Mouse (Mus musculus) cerebellum, postnatal 10 days (tissue): ENCODE measurements around the gene Slc6a18.
A peak's percentile ranks its signal among the peaks of the same experiment; 100 is the strongest.
"Not testable (repeated sequence)": the region's sequence is repeated elsewhere in the genome, so short reads cannot be mapped to it uniquely, and the experiment has no call there.

Source experiments
- DNase-seq, 2 experiments: peaks; one replicate each; pipeline ENCODE4 v3.0.0; 2021; ENCODE audit warnings: mixed read lengths in 2 of 2

Gene Slc6a18

GRCm38 (mm10) chr13:73677853-73678252 lies at the start of gene Slc6a18:
Gene Slc6a18 (minus strand): TSS chr13:73678023.
- no peak for DNase-seq

DNA sequence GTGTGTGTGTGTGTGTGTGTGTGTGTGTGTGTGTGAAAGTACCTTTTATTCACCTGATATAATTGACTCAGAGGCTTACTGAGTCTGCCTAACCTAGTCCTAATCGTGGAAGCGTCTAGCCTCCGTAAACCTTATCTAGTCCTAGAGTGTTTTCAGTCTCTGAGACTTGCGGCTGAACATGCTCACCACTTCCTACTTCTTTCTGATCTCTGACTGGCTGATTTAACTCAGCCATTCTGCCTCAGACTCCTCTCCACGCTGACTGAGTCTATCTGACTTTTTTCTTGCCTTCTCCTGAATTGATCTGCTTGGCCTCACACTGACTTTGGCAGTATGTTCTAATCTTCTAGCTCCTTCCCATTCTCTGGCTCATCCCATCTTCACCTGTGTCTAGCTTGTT lies 47.5 kb upstream of the Slc6a18 start:
- DNase-seq: no peak

DNA sequence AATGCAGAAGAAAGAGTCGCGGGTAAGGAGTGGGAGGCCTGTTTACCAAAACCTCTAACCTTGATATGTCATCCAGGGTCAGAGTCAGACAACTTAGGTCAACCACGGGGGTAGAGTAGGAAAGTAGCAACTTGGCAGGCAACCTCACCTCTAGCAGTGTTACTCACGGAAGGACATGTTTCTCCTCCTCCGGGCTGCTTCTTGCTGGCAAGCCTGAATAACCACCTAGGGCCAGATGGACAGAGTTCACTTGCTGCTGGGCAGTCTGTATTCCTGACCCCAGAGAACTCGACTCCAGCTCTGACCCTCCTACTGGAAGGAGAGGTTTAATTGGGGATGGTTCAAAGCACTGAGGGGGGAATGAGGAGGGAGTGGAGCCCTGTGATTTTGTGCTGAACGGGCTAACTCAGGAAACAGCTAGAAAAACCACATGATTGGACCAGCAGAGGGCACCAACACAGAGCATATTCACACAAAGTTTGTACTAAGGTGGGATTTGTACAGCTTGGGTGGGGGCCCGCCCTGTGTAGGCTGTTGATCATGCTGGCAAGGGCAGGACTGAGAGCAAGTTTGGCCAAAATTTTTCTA lies 45.4 kb upstream of the Slc6a18 start:
- DNase-seq: peak; percentile 65 to 70

DNA sequence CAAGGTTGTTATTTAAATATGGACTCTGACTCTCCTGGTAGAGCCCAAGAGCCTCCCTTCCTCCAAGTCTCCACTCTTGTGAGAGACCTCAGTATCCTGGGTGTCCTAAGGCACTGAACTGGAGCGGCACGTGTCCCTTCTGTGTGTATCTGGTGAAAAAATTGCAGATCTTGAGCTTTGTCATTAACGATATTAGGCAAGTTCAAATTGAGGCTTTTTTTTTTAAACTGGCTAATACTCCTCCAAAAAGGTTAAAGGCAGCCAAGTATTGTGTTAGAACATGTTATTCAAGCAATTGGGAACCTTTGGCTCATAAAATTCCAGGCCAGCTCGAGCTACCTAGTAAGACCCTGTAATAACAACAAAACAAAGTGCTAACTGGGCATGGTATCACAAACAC lies 42.4 kb upstream of the Slc6a18 start:
- no peak for DNase-seq

- peak; percentile 90 to 93 for DNase-seq
These were observed 40.4 kb upstream of the Slc6a18 start for GRCm38 (mm10) chr13:73718225-73718624.

DNA sequence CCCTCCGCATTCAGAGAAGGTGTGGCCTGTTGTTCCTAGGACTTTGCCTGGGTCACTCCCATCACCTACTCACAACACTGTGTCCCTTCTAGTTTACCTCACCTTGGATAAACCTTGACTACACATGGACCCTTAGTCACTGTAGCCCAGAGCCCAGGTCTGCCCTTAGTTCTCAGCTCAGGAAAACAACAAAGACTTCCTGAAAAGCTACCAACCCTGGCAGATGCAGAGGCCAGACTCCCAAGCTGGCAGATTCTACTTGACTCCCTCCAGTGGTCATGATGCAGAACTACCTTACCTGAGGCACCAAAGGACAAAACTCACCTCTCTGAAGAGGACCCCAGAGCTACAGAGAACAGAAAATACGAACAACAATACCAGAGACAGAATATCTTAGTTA lies 36.2 kb upstream of the Slc6a18 start:
- DNase-seq: peak; percentile 36 to 51

GRCm38 (mm10) chr13:73713204-73713603 lies 35.4 kb upstream of the Slc6a18 start:
- no peak for DNase-seq

- no peak for DNase-seq
These were observed 34.4 kb upstream of the Slc6a18 start for GRCm38 (mm10) chr13:73712228-73712627.

GRCm38 (mm10) chr13:73711803-73712202 lies 34.0 kb upstream of the Slc6a18 start:
- DNase-seq: no peak

GRCm38 (mm10) chr13:73711221-73711620 lies 33.4 kb upstream of the Slc6a18 start:
- no peak for DNase-seq

DNA sequence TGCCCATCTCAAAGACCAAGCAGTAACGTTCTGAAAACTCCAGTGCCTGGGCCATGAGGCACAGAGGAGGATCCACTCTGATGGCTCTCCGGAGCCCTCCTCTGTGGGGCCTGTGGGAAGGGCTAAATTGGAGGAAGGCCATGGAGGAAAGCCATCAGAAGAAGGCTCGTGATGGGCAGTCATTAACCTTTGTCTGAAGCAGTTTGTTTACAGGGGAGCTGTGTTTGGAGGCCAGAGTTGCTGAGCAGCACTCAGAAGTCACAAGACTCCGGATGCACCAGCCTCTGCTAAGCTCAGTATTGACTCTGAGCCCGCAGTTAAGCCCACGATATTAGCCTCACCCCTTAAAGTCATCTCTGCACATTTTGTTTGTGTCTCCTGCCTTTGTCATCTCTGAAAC lies 31.7 kb upstream of the Slc6a18 start:
- no peak for DNase-seq

- no peak for DNase-seq
These were observed 27.0 kb upstream of the Slc6a18 start, which contains the start of gene Slc6a19 for GRCm38 (mm10) chr13:73704694-73705325. Gene Slc6a19 (minus strand): TSS chr13:73704865.

GRCm38 (mm10) chr13:73703486-73703885 lies 25.7 kb upstream of the Slc6a18 start:
- DNase-seq: not testable (repeated sequence)

DNA sequence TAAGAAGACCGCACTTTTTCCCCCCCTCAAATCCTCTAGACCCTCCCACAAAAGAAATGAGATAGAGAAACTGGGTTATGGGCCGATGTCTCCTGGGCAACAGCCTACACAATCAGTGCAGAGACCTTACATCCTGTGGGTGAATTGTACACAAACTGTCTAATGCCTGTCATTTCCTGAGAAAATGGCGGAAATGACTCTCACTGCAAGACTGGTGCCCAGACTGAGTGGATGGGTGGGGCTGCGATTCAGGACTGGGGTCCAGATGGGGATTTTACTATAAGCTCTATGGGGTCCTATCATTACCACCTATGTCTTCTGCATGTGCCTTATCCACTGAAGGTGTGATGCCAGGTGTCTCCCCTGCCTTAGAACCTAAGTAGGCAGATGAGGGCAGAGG lies 25.0 kb upstream of the Slc6a18 start:
- no peak for DNase-seq

DNA sequence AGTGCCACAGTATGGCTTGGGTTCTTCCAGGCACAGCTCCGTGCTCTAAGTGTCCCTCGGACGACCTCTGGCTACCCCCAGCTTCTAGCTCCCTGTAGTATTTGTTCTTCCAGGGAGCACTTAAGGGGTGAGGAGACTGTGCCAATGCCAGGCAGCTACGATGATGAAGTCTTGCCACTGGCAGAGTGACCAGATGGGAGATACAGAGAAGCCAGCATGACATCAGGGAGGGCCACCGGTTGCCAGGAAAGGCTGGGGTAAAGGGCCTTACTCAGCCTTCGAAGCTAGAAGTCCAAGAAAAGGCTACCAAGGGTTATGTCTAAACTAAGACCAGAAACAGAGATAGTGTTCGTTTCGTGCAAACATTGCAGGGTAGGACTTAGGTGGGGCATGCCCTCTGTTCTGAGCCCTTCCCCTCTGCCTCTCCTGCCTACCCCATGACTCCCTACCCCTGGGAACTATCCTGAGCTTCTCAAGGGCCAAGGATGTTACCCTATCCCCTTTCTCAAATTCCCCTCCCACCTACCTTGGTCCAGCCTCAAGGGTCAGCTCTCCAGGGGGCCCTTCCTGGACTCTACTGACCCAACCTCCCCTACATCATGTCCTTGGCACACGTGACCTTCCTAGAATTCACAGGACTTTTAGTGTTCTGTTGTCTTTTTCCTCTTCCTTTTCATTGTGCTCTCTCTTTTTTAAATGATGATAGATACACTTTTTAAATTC lies 23.5 kb upstream of the Slc6a18 start:
- peak; percentile 71 to 79 for DNase-seq

- peak; percentile 29 to 34 for DNase-seq
These were observed 22.7 kb upstream of the Slc6a18 start for GRCm38 (mm10) chr13:73700554-73700953.

DNA sequence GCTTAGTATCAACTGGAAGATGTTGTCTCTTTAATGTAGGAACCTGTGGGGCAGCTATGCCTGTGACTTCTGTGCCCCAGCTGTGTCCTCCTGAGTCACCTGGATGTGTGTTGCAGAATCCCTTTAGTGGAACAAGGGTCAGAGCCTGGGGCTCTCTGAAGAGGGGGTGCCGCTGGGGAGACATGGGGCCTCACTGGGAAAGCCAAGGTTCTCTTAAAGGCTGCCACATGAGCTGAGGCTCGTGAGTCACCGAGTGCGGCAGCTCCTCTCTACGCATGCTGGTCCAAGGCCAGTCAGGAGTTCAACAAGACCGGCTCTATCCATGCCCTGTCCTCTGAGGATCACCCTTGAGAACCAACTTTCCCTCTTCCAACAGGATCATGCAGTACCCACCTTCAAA lies 21.9 kb upstream of the Slc6a18 start:
- DNase-seq: no peak

DNA sequence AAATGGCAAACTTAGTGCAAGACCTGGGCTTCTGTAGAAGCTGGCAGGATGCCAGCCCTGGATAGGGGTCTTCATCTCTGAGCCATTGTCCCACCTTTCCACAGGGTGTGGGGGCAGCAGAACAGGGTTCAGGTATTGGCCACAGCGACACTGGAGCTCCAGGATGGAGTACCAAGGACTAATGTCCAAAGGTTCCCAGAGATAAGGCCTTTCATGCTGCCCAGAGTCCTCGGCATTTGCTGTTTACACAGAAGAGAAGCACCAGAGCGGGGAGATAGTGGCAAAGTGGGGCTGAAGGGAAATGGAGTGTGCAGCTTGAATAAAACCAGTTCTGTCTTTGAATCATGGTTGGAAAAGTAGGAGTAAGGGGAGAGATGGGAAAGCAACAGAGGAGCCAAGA lies 18.7 kb upstream of the Slc6a18 start:
- no peak for DNase-seq

DNA sequence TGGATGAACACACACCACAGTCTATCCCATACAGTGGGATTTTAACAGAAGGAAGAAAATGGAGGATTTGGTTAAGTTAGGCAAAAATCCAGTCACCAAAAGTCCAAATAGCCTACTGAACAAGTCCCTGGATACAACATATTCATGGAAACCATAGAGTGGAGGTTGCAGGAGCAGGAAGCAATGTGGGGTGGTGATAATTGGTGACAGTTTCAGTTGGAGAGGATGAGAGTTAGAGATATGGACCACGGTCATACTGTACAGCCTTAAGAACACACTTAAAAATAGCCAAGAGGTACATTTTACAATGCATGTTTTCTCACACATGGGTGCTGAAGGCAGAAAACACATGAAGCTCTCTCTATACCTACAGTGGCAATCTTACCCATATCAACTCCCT lies 17.1 kb upstream of the Slc6a18 start:
- DNase-seq: no peak

GRCm38 (mm10) chr13:73693333-73693732 lies 15.5 kb upstream of the Slc6a18 start:
- no peak for DNase-seq

GRCm38 (mm10) chr13:73692249-73692868 lies 14.5 kb upstream of the Slc6a18 start:
- peak; percentile 85 for DNase-seq

GRCm38 (mm10) chr13:73688934-73689333 lies 11.1 kb upstream of the Slc6a18 start:
- DNase-seq: no peak

- DNase-seq: no peak
These were observed 9.8 kb upstream of the Slc6a18 start for GRCm38 (mm10) chr13:73687601-73688000.

DNA sequence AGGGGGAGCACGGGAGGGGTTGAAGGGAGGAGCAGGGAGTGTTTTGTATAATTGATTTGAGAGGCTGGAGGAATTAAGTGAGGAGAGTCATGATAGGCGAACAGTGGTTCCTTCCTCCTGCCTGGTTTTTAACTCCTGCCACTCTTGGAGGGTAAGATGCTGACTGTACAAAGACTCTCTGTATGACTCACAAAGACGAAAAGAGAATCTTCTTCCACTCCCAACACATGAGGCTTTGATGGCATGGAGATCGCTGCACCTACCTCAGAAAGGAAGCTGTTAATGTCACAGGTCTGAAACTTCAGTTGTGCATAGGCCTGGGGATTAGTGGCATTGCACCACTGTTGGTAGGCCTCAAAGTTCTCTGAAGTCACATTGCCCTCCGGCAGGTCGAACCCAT lies 7.7 kb upstream of the Slc6a18 start:
- DNase-seq: no peak
